ENCODE assay signal across 27 mouse cellular contexts in the genomic region with DNA sequence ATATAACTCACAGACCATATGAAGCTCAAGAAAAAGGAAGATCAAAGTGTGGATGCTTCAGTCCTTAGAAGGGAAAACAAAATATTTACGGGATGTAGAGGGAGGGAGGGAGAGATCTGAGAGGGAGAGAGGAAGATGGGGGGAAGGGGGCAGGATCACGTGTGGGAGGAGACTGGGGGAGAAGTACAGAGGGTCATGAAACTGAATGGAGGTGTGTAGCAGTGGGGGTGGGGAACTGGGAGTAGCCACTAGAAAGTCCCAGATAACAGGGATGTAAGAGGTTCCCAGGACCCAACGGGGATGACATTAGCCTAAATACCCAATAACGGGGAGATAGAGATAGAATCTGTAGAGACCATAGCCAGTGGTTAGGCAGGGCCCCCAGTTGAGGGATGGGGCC.
A peak's percentile ranks its signal among the peaks of the same experiment; 100 is the strongest.
DNase-seq lines count a peak whose midpoint lies in the region; ATAC-seq and TF ChIP-seq lines count a peak whose summit lies in the region.
"Had no signal": no experiment of that assay in that cellular context is flagged by ENCODE, and none has a peak within 500 bp of the region (broad histone marks: within the 10 kb centered on the region; RNA-seq: fewer than 3 reads in every experiment).

No protein-coding gene starts in this region.

- no peak overlapping the region for H3K4me2 ChIP-seq in forebrain, embryonic 16.5 days (ENCODE audit: low read length)
- H3K4me2 ChIP-seq: embryonic facial prominence, embryonic 13.5 days; embryonic facial prominence, embryonic 15.5 days; forebrain, embryonic 12.5 days had no signal

- H3K9ac ChIP-seq in forebrain, embryonic 16.5 days (replicated peaks; ENCODE audit: low read depth, low read length) = no peak overlapping the region
- H3K9ac ChIP-seq: embryonic facial prominence, embryonic 13.5 days; embryonic facial prominence, embryonic 15.5 days; forebrain, embryonic 12.5 days; forebrain, postnatal 0 days had no signal

- no peaks in the 10 kb centered on the region for H3K27me3 ChIP-seq in E14TG2a.4 (ENCODE audit: insufficient read depth, low read length)
- H3K27me3 ChIP-seq in forebrain, embryonic 16.5 days (replicated peaks; ENCODE audit: control insufficient read depth, insufficient read depth, low read length) = no peaks in the 10 kb centered on the region
- H3K27me3 ChIP-seq: CH12.LX; embryonic facial prominence, embryonic 13.5 days; embryonic facial prominence, embryonic 15.5 days; Patski had no signal

- H3K4me1 ChIP-seq in E14TG2a.4 (replicated peaks; ENCODE audit: low read depth, low read length) = peaks cover 97% of the 10 kb centered on the region
- no peaks in the 10 kb centered on the region for H3K4me1 ChIP-seq in forebrain, embryonic 16.5 days (replicated peaks; ENCODE audit: control insufficient read depth, insufficient read depth, low read length)
- H3K4me1 ChIP-seq: embryonic facial prominence, embryonic 13.5 days; embryonic facial prominence, embryonic 15.5 days had no signal

- no peak for TF ChIP-seq CTCF in E14TG2a.4 (conservative IDR thresholded peaks at IDR 0.05; ENCODE audit: low read length)

- no peak overlapping the region for H3K27ac ChIP-seq in forebrain, embryonic 16.5 days (ENCODE audit: low read length)
- H3K27ac ChIP-seq: embryonic facial prominence, embryonic 13.5 days; embryonic facial prominence, embryonic 15.5 days; forebrain, embryonic 10.5 days; forebrain, embryonic 12.5 days had no signal

- 0 out of 2 replicates have a peak, but pooled peaks cover 11% of the 10 kb centered on the region for H3K36me3 ChIP-seq in E14TG2a.4 (ENCODE audit: insufficient read depth, low read length)
- H3K36me3 ChIP-seq in forebrain, embryonic 16.5 days (ENCODE audit: control insufficient read depth, insufficient read depth) = no peaks in the 10 kb centered on the region
- H3K36me3 ChIP-seq: embryonic facial prominence, embryonic 13.5 days; embryonic facial prominence, embryonic 15.5 days; forebrain, embryonic 10.5 days; forebrain, embryonic 12.5 days had no signal

- peak overlapping the region; percentile 62 for H3K4me3 ChIP-seq in E14TG2a.4 (replicated peaks; ENCODE audit: low read length)
- no peak overlapping the region for H3K4me3 ChIP-seq in forebrain, embryonic 16.5 days (replicated peaks; ENCODE audit: low read length)
- H3K4me3 ChIP-seq: embryonic facial prominence, embryonic 13.5 days; embryonic facial prominence, embryonic 15.5 days; erythroblast, embryonic 14.5 days; forebrain, embryonic 10.5 days; forebrain, embryonic 12.5 days had no signal

- H3K9me3 ChIP-seq in E14TG2a.4 (ENCODE audit: low read length) = no peaks in the 10 kb centered on the region
- H3K9me3 ChIP-seq in forebrain, embryonic 16.5 days (ENCODE audit: control insufficient read depth, low read length) = no peaks in the 10 kb centered on the region
- H3K9me3 ChIP-seq: embryonic facial prominence, embryonic 13.5 days; embryonic facial prominence, embryonic 15.5 days; forebrain, embryonic 10.5 days; forebrain, embryonic 12.5 days; G1E had no signal

- DNase-seq in ES-CJ7 (ENCODE audit: low read depth, low spot score) (peak; percentile 80), R1 (ENCODE audit: low read depth, low spot score) (peak; percentile 90)
- DNase-seq in lung, postnatal 25 days (ENCODE audit: low spot score) = no peak
- DNase-seq: adrenal gland, adult 2 months; adrenal gland, postnatal 10 days; adrenal gland, postnatal 25 days; B cell, adult 2 months; cerebellum, adult 11 months; cerebellum, adult 18-20 months; cerebellum, adult 8-10 months; cerebellum, adult 9-11 months; cerebellum, postnatal 14 days; cerebellum, postnatal 36 days; embryo, embryonic 11 days; forebrain, postnatal 0 days had no signal

- ATAC-seq in forebrain, embryonic 16.5 days = no peak
- ATAC-seq: CD4-positive, CD25-positive, alpha-beta regulatory T cell, adult 4 months; forebrain, embryonic 14.5 days; forebrain, postnatal 0 days; Patski had no signal

- WGBS in forebrain, embryonic 16.5 days = 82% methylated on average over 4 of the region's 4 CpGs
